Mouse (Mus musculus): Measurements from ENCODE around the gene Zfy1.
"Not testable (repeated sequence)": the region's sequence is repeated elsewhere in the genome, so short reads cannot be mapped to it uniquely, and the experiment has no call there.

The Zfy1 gene

GRCm38 (mm10) chrY:797309-797708, at the start of gene Zfy1:
Gene Zfy1 (minus strand): TSS chrY:797409.
- not testable (repeated sequence) for DNase-seq (ENCODE audit: low read depth)

GRCm38 (mm10) chrY:818396-818795, 21.2 kb upstream of the Zfy1 start, which contains the start of gene Uba1y:
Gene Uba1y (plus strand): TSS chrY:818649.
- no peak for DNase-seq (ENCODE audit: low read depth)

GRCm38 (mm10) chrY:808991-809661, 11.9 kb upstream of the Zfy1 start:
- peak; percentile 63 for DNase-seq (ENCODE audit: low read depth)

All from NIH3T3 (cell line).